Mouse (Mus musculus): ENCODE measurements around the gene Jagn1.

DNA sequence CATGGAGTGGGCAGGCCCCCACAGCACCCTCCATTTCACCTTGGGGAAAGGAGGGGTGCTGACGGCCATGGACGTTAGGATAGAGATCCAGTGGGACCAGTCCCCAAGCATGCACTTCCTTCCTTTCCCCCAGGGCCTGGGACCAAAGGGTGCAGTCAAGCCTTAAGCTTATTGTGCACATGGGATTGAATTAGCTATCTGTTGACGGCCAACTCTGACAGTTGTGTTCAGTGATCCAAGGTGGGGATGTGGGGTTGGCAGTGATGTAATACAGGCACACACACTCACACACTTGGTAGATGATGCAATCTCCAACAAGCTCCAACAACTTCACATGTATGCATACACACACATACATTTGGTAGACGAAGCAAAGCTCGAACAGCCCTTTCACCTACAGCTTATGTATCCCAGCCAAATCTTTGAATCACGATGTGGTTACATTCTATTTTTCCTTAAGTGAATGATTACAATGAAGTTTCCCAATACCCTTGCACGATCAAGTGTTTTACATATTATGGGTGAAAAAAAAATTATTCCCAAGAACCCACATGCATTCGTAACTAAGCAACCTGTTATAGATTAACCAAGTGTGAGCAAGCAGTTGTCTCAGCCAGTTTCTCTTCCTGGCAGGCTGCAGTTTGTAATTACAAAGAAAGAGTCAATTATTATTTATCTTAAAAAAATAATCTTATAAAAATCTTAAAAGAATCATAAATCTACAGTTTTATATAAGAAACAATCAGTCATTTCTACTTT lies 2.0 kb downstream of the Jagn1 start:
- TF ChIP-seq CTCF (conservative IDR thresholded peaks at IDR 0.05; ENCODE audit: low read length) (no peak), NANOG (IDR thresholded peaks at IDR 0.05; ENCODE audit: borderline replicate concordance, low read length) (no peak)
